Mouse (Mus musculus): ENCODE data around the gene Sh3d19. TPM values are rescaled to one million over a fixed set of nuclear protein-coding genes. Genes with fewer than 3 reads are reported as not detected.

Sh3d19 gene
- total RNA-seq, 2 experiments from 2014 or later = 15.6 to 16.0 TPM

GRCm38 (mm10) chr3:86134939-86135638, 164.2 kb downstream of the Sh3d19 start:
- Histone ChIP-seq H3K4me3 (no peak overlapping the region), H3K27ac (no peak overlapping the region)
- no peak for DNase-seq (ENCODE audit: extremely low spot score in 1 of 2, low spot score in 2 of 2)
- intact Hi-C loops (cut with DNase I) = loop anchor here (5.0 kb wide), 1 partner anchor 213 kb away; no protein-coding TSS in a partner anchor
- TF ChIP-seq CTCF (IDR thresholded peaks at IDR 0.05) = no peak

- no peak for DNase-seq (ENCODE audit: extremely low spot score in 1 of 2, low spot score in 2 of 2)
- no peak for TF ChIP-seq CTCF (IDR thresholded peaks at IDR 0.05)
- H3K27ac ChIP-seq = no peak overlapping the region
- no peak overlapping the region for H3K4me3 ChIP-seq
- intact Hi-C loops (cut with DNase I) = no loop called here
These were observed 165.1 kb downstream of the Sh3d19 start for GRCm38 (mm10) chr3:86135886-86136563.

- H3K27ac ChIP-seq = no peak overlapping the region
- no peak for DNase-seq (ENCODE audit: extremely low spot score in 1 of 2, low spot score in 2 of 2)
- no peak for TF ChIP-seq CTCF (IDR thresholded peaks at IDR 0.05)
- intact Hi-C loops (cut with DNase I) = no loop called here
- H3K4me3 ChIP-seq = no peak overlapping the region
These were observed 166.1 kb downstream of the Sh3d19 start for GRCm38 (mm10) chr3:86136936-86137574.

GRCm38 (mm10) chr3:86139660-86140059, 168.8 kb downstream of the Sh3d19 start:
- intact Hi-C loops (cut with DNase I) = loop anchor here (5.0 kb wide), 1 partner anchor 567 kb away; the partner anchor contains the start of gene Gatb

GRCm38 (mm10) chr3:86141366-86141765, 170.5 kb downstream of the Sh3d19 start:
- no peak for TF ChIP-seq CTCF (IDR thresholded peaks at IDR 0.05)
- H3K27ac ChIP-seq = no peak overlapping the region
- DNase-seq (ENCODE audit: extremely low spot score in 1 of 2, low spot score in 2 of 2) = no peak
- peak overlapping the region; percentile 85 for H3K4me3 ChIP-seq
- intact Hi-C loops (cut with DNase I) = loop anchor here (5.0 kb wide), 1 partner anchor 569 kb away; the partner anchor contains the start of gene Gatb

More at GRCm38 (mm10) chr3:86139660-86140059, 168.8 kb downstream of the Sh3d19 start:
- DNase-seq (ENCODE audit: extremely low spot score in 1 of 2, low spot score in 2 of 2) = no peak
- no peak for TF ChIP-seq CTCF (IDR thresholded peaks at IDR 0.05)
- H3K4me3 ChIP-seq = no peak overlapping the region
- no peak overlapping the region for H3K27ac ChIP-seq

- peak overlapping the region; percentile 66 for H3K27ac ChIP-seq
- no peak for DNase-seq (ENCODE audit: extremely low spot score in 1 of 2, low spot score in 2 of 2)
- intact Hi-C loops (cut with DNase I) = loop anchor here (1.0 to 5.0 kb wide), 2 partner anchors 82 to 570 kb away; partner anchors contain the start of genes Gatb and Lrba
- no peak for TF ChIP-seq CTCF (IDR thresholded peaks at IDR 0.05)
- H3K4me3 ChIP-seq = peak overlapping the region; percentile 85
These were observed 171.0 kb downstream of the Sh3d19 start for GRCm38 (mm10) chr3:86141886-86142262.

- no peak; the same call in none of the 2 replicates for TF ChIP-seq CTCF (IDR thresholded peaks at IDR 0.05)
- intact Hi-C loops (cut with DNase I) = loop anchor here (1.0 to 5.0 kb wide), 2 partner anchors 82 to 570 kb away; partner anchors contain the start of genes Gatb and Lrba
- Histone ChIP-seq H3K27ac (peak within 1 kb of the TSS; percentile 66), H3K4me3 (peak within 1 kb of the TSS; percentile 85)
- DNase-seq (ENCODE audit: extremely low spot score in 1 of 2, low spot score in 2 of 2) = peak; percentile 98 to 100
These were observed 171.5 kb downstream of the Sh3d19 start, which contains the start of gene Rps3a1 for GRCm38 (mm10) chr3:86142263-86142933. Gene Rps3a1, minus strand, starts transcription at chr3:86142702.

- H3K4me3 ChIP-seq = peak overlapping the region; percentile 2; the same call in 1 of the 2 replicates
These were observed 172.0 kb downstream of the Sh3d19 start for GRCm38 (mm10) chr3:86142934-86143317.

GRCm38 (mm10) chr3:86143343-86143742, 172.4 kb downstream of the Sh3d19 start:
- DNase-seq (ENCODE audit: extremely low spot score in 1 of 2, low spot score in 2 of 2) = no peak
- no peak overlapping the region for H3K27ac ChIP-seq
- intact Hi-C loops (cut with DNase I) = loop anchor here (5.0 kb wide), 1 partner anchor 571 kb away; the partner anchor contains the start of gene Gatb
- no peak overlapping the region for H3K4me3 ChIP-seq
- TF ChIP-seq CTCF (IDR thresholded peaks at IDR 0.05) = no peak

More at GRCm38 (mm10) chr3:86142934-86143317, 172.0 kb downstream of the Sh3d19 start:
- no peak for DNase-seq (ENCODE audit: extremely low spot score in 1 of 2, low spot score in 2 of 2)
- H3K27ac ChIP-seq = no peak overlapping the region
- TF ChIP-seq CTCF (IDR thresholded peaks at IDR 0.05) = no peak
- intact Hi-C loops (cut with DNase I) = loop anchor here (1.0 to 5.0 kb wide), 2 partner anchors 81 to 571 kb away; partner anchors contain the start of genes Gatb and Lrba

- no peak for DNase-seq (ENCODE audit: extremely low spot score in 1 of 2, low spot score in 2 of 2)
- no peak overlapping the region for H3K4me3 ChIP-seq
- no peak overlapping the region for H3K27ac ChIP-seq
- intact Hi-C loops (cut with DNase I) = no loop called here
- TF ChIP-seq CTCF (IDR thresholded peaks at IDR 0.05) = no peak
These were observed 178.2 kb downstream of the Sh3d19 start for GRCm38 (mm10) chr3:86149063-86149462.

GRCm38 (mm10) chr3:86149521-86149920, 178.6 kb downstream of the Sh3d19 start:
- H3K4me3 ChIP-seq = no peak overlapping the region
- TF ChIP-seq CTCF (IDR thresholded peaks at IDR 0.05) = no peak
- intact Hi-C loops (cut with DNase I) = no loop called here
- no peak overlapping the region for H3K27ac ChIP-seq
- no peak for DNase-seq (ENCODE audit: extremely low spot score in 1 of 2, low spot score in 2 of 2)
